Mouse (Mus musculus) megakaryocyte progenitor cell, adult 5-6 weeks (primary cell): ENCODE measurements around the gene Mrps30. TPM values are rescaled to one million over a fixed set of nuclear protein-coding genes. Genes with fewer than 3 reads are reported as not detected.
"Not testable (repeated sequence)": the region's sequence is repeated elsewhere in the genome, so short reads cannot be mapped to it uniquely, and the experiment has no call there.

ENCODE experiments used
- ATAC-seq: replicated peaks from 2 replicates; pipeline ENCODE4 v1.8.0; 2016; ENCODE audit warnings: mild to moderate bottlenecking, moderate TSS enrichment, inconsistent platforms; ENCODE audit not compliant: poor library complexity
- total RNA-seq, 2 experiments: library from RNA; stranded (forward) in 1 of 2; stranded (reverse) in 1 of 2; fragments of 157-497, 149-512 nt in 1 of 2; fragments of 200-1000 nt in 1 of 2; gene quantifications; 2 replicates each; pipeline versions ENCODE4 v1.2.3 to v1.2.4; 2015 to 2017

Mrps30 gene
- 29.8 and 36.2 TPM in 2 replicates for total RNA-seq (2015)
- total RNA-seq (2017), result 39.6 and 46.6 TPM in 2 replicates

GRCm38 (mm10) chr13:118386511-118387447 is at the start of gene Mrps30, which contains the start of gene B430218F22Rik:
Gene Mrps30, minus strand, starts transcription at chr13:118387252.
Gene B430218F22Rik, plus strand, starts transcription at chr13:118386630.
- peak; percentile 98 for ATAC-seq

- ATAC-seq, result peak; percentile 61
These were observed 33.8 kb upstream of the Mrps30 start for GRCm38 (mm10) chr13:118420847-118421246.

- peak; percentile 93 for ATAC-seq
These were observed 33.4 kb upstream of the Mrps30 start for GRCm38 (mm10) chr13:118420408-118420807.

- ATAC-seq, result no peak
These were observed 31.1 kb upstream of the Mrps30 start for GRCm38 (mm10) chr13:118418163-118418562.

- no peak for ATAC-seq
These were observed 24.4 kb upstream of the Mrps30 start for GRCm38 (mm10) chr13:118411297-118411992.

GRCm38 (mm10) chr13:118403544-118403943 is 16.5 kb upstream of the Mrps30 start:
- peak; percentile 97 for ATAC-seq

- no peak for ATAC-seq
These were observed 13.3 kb upstream of the Mrps30 start for GRCm38 (mm10) chr13:118400340-118400739.

GRCm38 (mm10) chr13:118395803-118396202 is 8.8 kb upstream of the Mrps30 start:
- ATAC-seq, result no peak

GRCm38 (mm10) chr13:118387448-118387801 is 373 bp upstream of the Mrps30 start:
- not testable (repeated sequence) for ATAC-seq

GRCm38 (mm10) chr13:118380381-118380780 is 6.7 kb downstream of the Mrps30 start:
- no peak for ATAC-seq

- ATAC-seq, result peak; percentile 95
These were observed 7.9 kb downstream of the Mrps30 start for GRCm38 (mm10) chr13:118379155-118379554.

- no peak for ATAC-seq
These were observed 14.2 kb downstream of the Mrps30 start for GRCm38 (mm10) chr13:118372871-118373270.

GRCm38 (mm10) chr13:118365774-118366173 is 21.3 kb downstream of the Mrps30 start:
- ATAC-seq, result peak; percentile 78

- ATAC-seq, result no peak
These were observed 23.7 kb downstream of the Mrps30 start for GRCm38 (mm10) chr13:118363342-118363741.

GRCm38 (mm10) chr13:118350870-118351269 is 36.2 kb downstream of the Mrps30 start:
- no peak for ATAC-seq

GRCm38 (mm10) chr13:118350257-118350656 is 36.8 kb downstream of the Mrps30 start:
- peak; percentile 93 for ATAC-seq

Other genes starting within 250 kb of the Mrps30 start
- not detected in 2 replicates for gene B430218F22Rik, start 622 bp downstream of the Mrps30 start, total RNA-seq (2015)
- 0.14 and 0.33 TPM in 2 replicates for gene B430218F22Rik, start 622 bp downstream of the Mrps30 start, total RNA-seq (2017)